Mouse (Mus musculus) myocyte (in vitro differentiated cells): ENCODE results near the gene Antxrl. TPM values are rescaled to one million over a fixed set of nuclear protein-coding genes. Genes with fewer than 3 reads are reported as not detected.

Experiments used
- H3K27me3 ChIP-seq: one replicate; pipeline ENCODE4 v1.6.1; 2011; ENCODE audit not compliant: control insufficient read depth, insufficient read depth, insufficient read length
- H3K36me3 ChIP-seq: one replicate; pipeline ENCODE4 v1.6.1; 2011; ENCODE audit not compliant: control insufficient read depth, insufficient read depth
- H3K4me2 ChIP-seq: one replicate; pipeline ENCODE4 v1.6.1; 2011; ENCODE audit warnings: low read depth, control low read depth
- H3K4me3 ChIP-seq: one replicate; pipeline ENCODE4 v1.5.1; 2011; ENCODE audit warnings: mild to moderate bottlenecking, control low read depth, moderate library complexity
- H3K79me2 ChIP-seq: one replicate; pipeline ENCODE4 v1.6.1; 2011; ENCODE audit not compliant: control insufficient read depth, insufficient read depth
- H3ac ChIP-seq: one replicate; pipeline ENCODE4 v1.6.1; 2011; ENCODE audit not compliant: control insufficient read depth, insufficient read length
- CEBPB ChIP-seq: IDR thresholded peaks from 2 replicates; pipeline ENCODE4 v1.6.1; 2011; ENCODE audit warnings: mild to moderate bottlenecking, moderate library complexity; ENCODE audit not compliant: poor library complexity, insufficient read depth, severe bottlenecking
- E2F4 ChIP-seq: IDR thresholded peaks from one replicate; pipeline ENCODE4 v1.6.1; 2011; ENCODE audit warnings: mild to moderate bottlenecking, control low read depth, moderate library complexity; ENCODE audit not compliant: insufficient read depth
- MAX ChIP-seq: IDR thresholded peaks from one replicate; pipeline ENCODE4 v1.6.1; 2011; ENCODE audit warnings: low read depth, mild to moderate bottlenecking, control low read depth
- MYOD1 ChIP-seq, 3 experiments: IDR thresholded peaks; one replicate each; pipeline ENCODE4 v1.6.1; 2011; ENCODE audit warnings: control low read depth in 2 of 3, low read depth in 2 of 3, mild to moderate bottlenecking in 2 of 3, moderate library complexity in 1 of 3; ENCODE audit not compliant: insufficient read length in 2 of 3, control insufficient read depth in 1 of 3
- MYOG ChIP-seq, 3 experiments: IDR thresholded peaks; one replicate each; pipeline ENCODE4 v1.6.1; 2011; ENCODE audit warnings: control low read depth in 2 of 3, low read depth in 2 of 3, mild to moderate bottlenecking in 2 of 3; ENCODE audit not compliant: insufficient read length in 2 of 3, control insufficient read depth in 1 of 3, insufficient read depth in 1 of 3
- POLR2A ChIP-seq: IDR thresholded peaks from one replicate; pipeline ENCODE4 v1.6.1; 2011; ENCODE audit warnings: low read depth, mild to moderate bottlenecking, control low read depth, moderate library complexity; ENCODE audit not compliant: insufficient read length
- POLR2AphosphoS2 ChIP-seq: IDR thresholded peaks from one replicate; pipeline ENCODE4 v1.6.1; 2011; ENCODE audit warnings: low read depth, control low read depth; ENCODE audit not compliant: insufficient read length
- REST ChIP-seq: IDR thresholded peaks from one replicate; pipeline ENCODE4 v1.6.1; 2011; ENCODE audit warnings: mild to moderate bottlenecking, control low read depth, moderate library complexity; ENCODE audit not compliant: insufficient read depth, insufficient read length
- SRF ChIP-seq: IDR thresholded peaks from one replicate; pipeline ENCODE4 v1.6.1; 2011; ENCODE audit warnings: low read depth; ENCODE audit not compliant: control insufficient read depth, insufficient read length
- TCF12 ChIP-seq: IDR thresholded peaks from one replicate; pipeline ENCODE4 v1.6.1; 2011; ENCODE audit warnings: mild to moderate bottlenecking, control low read depth; ENCODE audit not compliant: poor library complexity, insufficient read depth, severe bottlenecking
- TCF3 ChIP-seq: IDR thresholded peaks from one replicate; pipeline ENCODE4 v1.6.1; 2011; ENCODE audit warnings: low read depth, control low read depth; ENCODE audit not compliant: insufficient read length
- USF1 ChIP-seq: IDR thresholded peaks from one replicate; pipeline ENCODE4 v1.6.1; 2011; ENCODE audit warnings: low read depth, mild to moderate bottlenecking, control low read depth, moderate library complexity
- polyA plus RNA-seq: library from polyadenylated mRNA; unstranded; fragments of >200 nt; fragmentation: generic; extraction: Trizol; gene quantifications from one replicate; pipeline ENCODE4 v1.2.1, GENCODE M21; 2012; ENCODE audit warnings: missing spikeins

The Antxrl gene
- polyA plus RNA-seq, 1 experiment = 0.06 TPM

GRCm38 (mm10) chr14:34106389-34107062 is 54.0 kb downstream of the Antxrl start:
- H3K36me3 ChIP-seq = no peaks in the 10 kb centered on the region
- H3K4me2 ChIP-seq = no peak overlapping the region
- H3K79me2 ChIP-seq = no peaks in the 10 kb centered on the region
- no peaks in the 10 kb centered on the region for H3K27me3 ChIP-seq
- no peak overlapping the region for H3ac ChIP-seq
- TF ChIP-seq MAX (no peak), POLR2AphosphoS2 (no peak), REST (no peak), TCF3 (no peak), CEBPB (no peak), USF1 (no peak), MYOG (IDR thresholded peaks at IDR 0.05; ENCODE audit: control insufficient read depth in 1 of 3, insufficient read depth in 1 of 3, insufficient read length in 2 of 3, low read depth in 2 of 3) (no peak), POLR2A (no peak), MYOD1 (IDR thresholded peaks at IDR 0.05; ENCODE audit: control insufficient read depth in 1 of 3, insufficient read length in 2 of 3, low read depth in 2 of 3) (no peak), TCF12 (no peak), E2F4 (no peak), SRF (no peak)
- no peak overlapping the region for H3K4me3 ChIP-seq

- Histone ChIP-seq H3K27me3 (no peaks in the 10 kb centered on the region), H3K4me3 (no peak overlapping the region), H3K4me2 (no peak overlapping the region), H3K36me3 (no peaks in the 10 kb centered on the region), H3K79me2 (no peaks in the 10 kb centered on the region), H3ac (no peak overlapping the region)
- TF ChIP-seq TCF3 = no peak
- no peak for TF ChIP-seq E2F4
- TF ChIP-seq POLR2A = no peak
- TF ChIP-seq MAX = no peak
- no peak for TF ChIP-seq TCF12
- TF ChIP-seq SRF = no peak
- no peak for TF ChIP-seq USF1
- TF ChIP-seq CEBPB = no peak
- no peak for TF ChIP-seq MYOG (IDR thresholded peaks at IDR 0.05; ENCODE audit: control insufficient read depth in 1 of 3, insufficient read depth in 1 of 3, insufficient read length in 2 of 3, low read depth in 2 of 3)
- no peak for TF ChIP-seq MYOD1 (IDR thresholded peaks at IDR 0.05; ENCODE audit: control insufficient read depth in 1 of 3, insufficient read length in 2 of 3, low read depth in 2 of 3)
- no peak for TF ChIP-seq POLR2AphosphoS2
- no peak for TF ChIP-seq REST
These were observed 55.1 kb downstream of the Antxrl start for GRCm38 (mm10) chr14:34107594-34107993.

- no peaks in the 10 kb centered on the region for H3K27me3 ChIP-seq
- H3K4me2 ChIP-seq = no peak overlapping the region
- H3K79me2 ChIP-seq = no peaks in the 10 kb centered on the region
- no peaks in the 10 kb centered on the region for H3K36me3 ChIP-seq
- TF ChIP-seq USF1 (no peak), E2F4 (no peak), TCF12 (no peak), TCF3 (no peak), REST (no peak), MYOG (IDR thresholded peaks at IDR 0.05; ENCODE audit: control insufficient read depth in 1 of 3, insufficient read depth in 1 of 3, insufficient read length in 2 of 3, low read depth in 2 of 3) (no peak)
- no peak overlapping the region for H3K4me3 ChIP-seq
- H3ac ChIP-seq = no peak overlapping the region
These were observed 61.8 kb downstream of the Antxrl start for GRCm38 (mm10) chr14:34114311-34114710.

- Histone ChIP-seq H3K36me3 (no peaks in the 10 kb centered on the region), H3K4me2 (no peak overlapping the region), H3K4me3 (no peak overlapping the region), H3K79me2 (no peaks in the 10 kb centered on the region), H3K27me3 (no peaks in the 10 kb centered on the region), H3ac (no peak overlapping the region)
- no peak for TF ChIP-seq USF1
- TF ChIP-seq POLR2A = no peak
- TF ChIP-seq MAX = no peak
- no peak for TF ChIP-seq MYOD1 (IDR thresholded peaks at IDR 0.05; ENCODE audit: control insufficient read depth in 1 of 3, insufficient read length in 2 of 3, low read depth in 2 of 3)
- TF ChIP-seq MYOG (IDR thresholded peaks at IDR 0.05; ENCODE audit: control insufficient read depth in 1 of 3, insufficient read depth in 1 of 3, insufficient read length in 2 of 3, low read depth in 2 of 3) = no peak
- no peak for TF ChIP-seq SRF
- TF ChIP-seq CEBPB = no peak
- TF ChIP-seq TCF3 = no peak
- TF ChIP-seq REST = no peak
These were observed 66.7 kb downstream of the Antxrl start for GRCm38 (mm10) chr14:34119046-34119723.
